Mouse (Mus musculus) layer of hippocampus, adult 2 months (tissue): ENCODE results near the gene Gm8653. TPM values are rescaled to one million over a fixed set of nuclear protein-coding genes. Genes with fewer than 3 reads are reported as not detected.
"Not testable (repeated sequence)": the region's sequence is repeated elsewhere in the genome, so short reads cannot be mapped to it uniquely, and the experiment has no call there.

ENCODE experiments used
- DNase-seq, 2 experiments: peaks; one replicate each; pipeline ENCODE4 v3.0.0; 2022; ENCODE audit warnings: low spot score in 2 of 2
- H3K27ac ChIP-seq: fragments of 200-600 bp; 2 replicates; pipeline ENCODE4 v1.8.1; 2022
- H3K4me3 ChIP-seq: fragments of 200-600 bp; 2 replicates; pipeline ENCODE4 v1.8.1; 2022; ENCODE audit warnings: mild to moderate bottlenecking
- long read RNA-seq, 2 experiments: library from polyadenylated mRNA; stranded (forward); transcript quantifications; one replicate each; pipeline ENCODE4 v2.0.0; 2021; ENCODE audit warnings: borderline mapping rate in 2 of 2
- total RNA-seq, 2 experiments: library from RNA; stranded (reverse); gene quantifications; 2 replicates each; pipeline ENCODE4 v1.2.3; 2021

Gm8653 gene
- not detected for total RNA-seq
- long read RNA-seq, experiment 1, result 0 reads
- long read RNA-seq, experiment 2, result 0 reads

DNA sequence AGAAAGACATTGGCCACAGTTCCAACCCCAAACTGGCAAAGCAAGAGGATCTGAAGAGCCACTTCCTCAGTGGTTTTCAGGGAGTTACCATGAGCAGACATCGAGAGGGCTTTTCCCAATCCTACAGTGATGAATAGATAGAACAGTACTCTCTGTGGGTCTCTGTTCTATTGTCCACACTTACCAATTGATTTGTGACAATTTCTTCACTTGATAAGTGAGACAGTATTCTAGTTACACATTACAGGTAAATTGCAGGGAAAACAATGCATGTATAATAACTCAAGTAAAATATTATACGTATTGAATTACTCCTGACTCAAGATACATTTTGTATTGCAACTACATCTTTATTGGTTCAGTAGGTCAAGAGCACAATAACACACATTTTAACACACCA is at the start of gene Gm8653:
Gm8653 (minus strand) TSS at position 101 of the 400 bp plus-strand sequence.
- not testable (repeated sequence) for DNase-seq

DNA sequence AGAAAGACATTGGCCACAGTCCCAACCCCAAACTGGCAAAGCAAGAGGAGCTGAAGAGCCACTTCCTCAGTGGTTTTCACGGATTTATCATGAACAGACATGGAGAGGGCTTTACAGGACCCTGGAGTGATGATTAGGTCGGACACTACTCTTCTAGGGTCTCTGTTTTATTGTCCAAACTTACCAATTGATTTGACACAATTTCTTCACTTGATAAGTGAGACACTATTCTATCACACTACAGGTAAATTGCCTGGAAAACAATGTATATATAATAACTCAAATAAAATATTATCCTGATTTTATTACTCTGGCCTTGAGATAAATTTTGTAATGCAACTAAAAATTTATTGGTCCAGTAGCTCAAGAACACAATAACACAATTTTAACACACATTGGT is 28.3 kb upstream of the Gm8653 start, which contains the start of gene Gm8453:
Gm8453 (minus strand) TSS at position 101 of the 400 bp plus-strand sequence.
- DNase-seq, H3K4me3 ChIP-seq, H3K27ac ChIP-seq: not testable (repeated sequence)

More for the DNA sequence above, at the start of gene Gm8653:
- H3K4me3 ChIP-seq, H3K27ac ChIP-seq: not testable (repeated sequence)

DNA sequence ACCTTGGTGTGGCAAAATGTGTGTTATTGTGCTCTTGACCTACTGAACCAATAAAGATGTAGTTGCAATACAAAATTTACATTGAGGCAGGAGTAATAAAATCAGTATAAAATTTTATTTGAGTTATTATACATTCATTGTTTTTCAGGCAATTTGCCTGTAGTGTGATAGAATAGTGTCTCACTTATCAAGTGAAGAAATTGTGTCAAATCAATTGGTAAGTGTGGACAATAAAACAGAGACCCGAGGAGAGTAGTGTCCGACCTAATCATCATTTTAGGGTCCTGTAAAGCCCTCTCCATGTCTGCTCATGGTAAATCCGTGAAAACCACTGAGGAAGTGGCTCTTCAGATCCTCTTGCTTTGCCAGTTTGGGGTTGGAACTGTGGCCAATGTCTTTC is 12.0 kb downstream of the Gm8653 start, which contains the start of gene Vmn1r143:
Vmn1r143 (plus strand) TSS at position 301 of the 400 bp plus-strand sequence.
- not testable (repeated sequence) for H3K4me3 ChIP-seq, DNase-seq, H3K27ac ChIP-seq

DNA sequence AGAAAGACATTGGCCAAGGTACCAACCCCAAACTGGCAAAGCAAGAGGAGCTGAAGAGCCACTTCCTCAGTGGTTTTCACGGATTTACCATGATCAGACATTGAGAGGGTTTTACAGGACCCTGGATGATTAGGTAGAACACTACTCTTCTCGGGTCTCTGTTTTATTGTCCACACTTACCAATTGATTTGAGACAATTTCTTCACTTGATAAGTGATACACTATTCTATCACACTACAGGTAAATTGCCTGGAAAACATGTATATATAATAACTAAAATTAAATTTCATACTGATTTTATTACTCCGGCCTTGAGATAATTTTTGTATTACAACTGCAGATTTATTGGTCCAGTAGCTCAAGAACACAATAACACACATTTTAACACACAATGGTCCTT is 37.1 kb downstream of the Gm8653 start, which contains the start of gene Vmn1r142:
Vmn1r142 (minus strand) TSS at position 101 of the 400 bp plus-strand sequence.
- not testable (repeated sequence) for H3K4me3 ChIP-seq, H3K27ac ChIP-seq, DNase-seq

Other genes with a start within 250 kb of the Gm8653 start
- not detected for gene Vmn1r137, start 206.7 kb downstream of the Gm8653 start, total RNA-seq
- not detected for gene Vmn1r138, start 172.4 kb downstream of the Gm8653 start, total RNA-seq
- gene Gm6176, start 145.0 kb downstream of the Gm8653 start, total RNA-seq, result not detected
- not detected for gene Vmn1r139, start 132.2 kb downstream of the Gm8653 start, total RNA-seq
- not detected for gene Gm16451, start 83.0 kb downstream of the Gm8653 start, total RNA-seq
- not detected for gene Gm10666, start 66.5 kb downstream of the Gm8653 start, total RNA-seq
- gene Vmn1r142, start 37.2 kb downstream of the Gm8653 start, total RNA-seq, result not detected
- not detected for gene Vmn1r143, start 11.9 kb downstream of the Gm8653 start, total RNA-seq
- not detected for gene Gm8453, start 28.2 kb upstream of the Gm8653 start, total RNA-seq
- gene Gm4187, start 128.5 kb upstream of the Gm8653 start, total RNA-seq, result not detected
- not detected for gene Gm8660, start 169.8 kb upstream of the Gm8653 start, total RNA-seq
- gene Vmn1r148, start 212.3 kb upstream of the Gm8653 start, total RNA-seq, result not detected
- gene Vmn1r149, start 237.0 kb upstream of the Gm8653 start, total RNA-seq, result not detected